Mouse (Mus musculus): ENCODE results near the gene Tob2. TPM values are rescaled to one million over a fixed set of nuclear protein-coding genes. Genes with fewer than 3 reads are reported as not detected.
A peak's percentile ranks its signal among the peaks of the same experiment; 100 is the strongest.

Tob2 gene
- polyA plus RNA-seq, 1 experiment from 2014 or later = 19.4 TPM

GRCm38 (mm10) chr15:81809550-81809949 lies 49.0 kb downstream of the Tob2 start:
- Histone ChIP-seq H3K27me3 (replicated peaks; ENCODE audit: control insufficient read depth, insufficient read depth, low read length) (no peaks in the 10 kb centered on the region), H3K4me3 (replicated peaks; ENCODE audit: low read length) (no peak overlapping the region), H3K36me3 (ENCODE audit: control insufficient read depth, insufficient read depth) (no peaks in the 10 kb centered on the region), H3K4me2 (ENCODE audit: low read length) (peak overlapping the region; percentile 81), H3K27ac (ENCODE audit: low read length) (peak overlapping the region; percentile 90), H3K9ac (replicated peaks; ENCODE audit: low read depth, low read length) (peak overlapping the region; percentile 62), H3K4me1 (replicated peaks; ENCODE audit: control insufficient read depth, insufficient read depth, low read length) (peaks cover 29% of the 10 kb centered on the region), H3K9me3 (ENCODE audit: control insufficient read depth, low read length) (no peaks in the 10 kb centered on the region)
- 52% methylated on average over 1 of the region's 1 CpGs for WGBS
- no peak for ATAC-seq

- WGBS = 79% methylated on average over 2 of the region's 2 CpGs
- no peak overlapping the region for H3K4me3 ChIP-seq (replicated peaks; ENCODE audit: low read length)
- ATAC-seq = no peak
- H3K9ac ChIP-seq (replicated peaks; ENCODE audit: low read depth, low read length) = no peak overlapping the region
- H3K4me2 ChIP-seq (ENCODE audit: low read length) = no peak overlapping the region
- H3K27ac ChIP-seq (ENCODE audit: low read length) = no peak overlapping the region
- no peaks in the 10 kb centered on the region for H3K9me3 ChIP-seq (ENCODE audit: control insufficient read depth, low read length)
- H3K36me3 ChIP-seq (ENCODE audit: control insufficient read depth, insufficient read depth) = no peaks in the 10 kb centered on the region
- no peaks in the 10 kb centered on the region for H3K27me3 ChIP-seq (replicated peaks; ENCODE audit: control insufficient read depth, insufficient read depth, low read length)
- H3K4me1 ChIP-seq (replicated peaks; ENCODE audit: control insufficient read depth, insufficient read depth, low read length) = peaks cover 29% of the 10 kb centered on the region
These were observed 49.8 kb downstream of the Tob2 start for GRCm38 (mm10) chr15:81808799-81809198.

- no peak for ATAC-seq
- H3K9me3 ChIP-seq (ENCODE audit: control insufficient read depth, low read length) = no peaks in the 10 kb centered on the region
- no peak overlapping the region for H3K4me2 ChIP-seq (ENCODE audit: low read length)
- no peak overlapping the region for H3K9ac ChIP-seq (replicated peaks; ENCODE audit: low read depth, low read length)
- no peaks in the 10 kb centered on the region for H3K36me3 ChIP-seq (ENCODE audit: control insufficient read depth, insufficient read depth)
- no peak overlapping the region for H3K27ac ChIP-seq (ENCODE audit: low read length)
- no peaks in the 10 kb centered on the region for H3K27me3 ChIP-seq (replicated peaks; ENCODE audit: control insufficient read depth, insufficient read depth, low read length)
- no peak overlapping the region for H3K4me3 ChIP-seq (replicated peaks; ENCODE audit: low read length)
- H3K4me1 ChIP-seq (replicated peaks; ENCODE audit: control insufficient read depth, insufficient read depth, low read length) = peaks cover 26% of the 10 kb centered on the region
- 82% methylated on average over 4 of the region's 4 CpGs for WGBS
These were observed 51.8 kb downstream of the Tob2 start for GRCm38 (mm10) chr15:81806621-81807404.

- Histone ChIP-seq H3K27ac (ENCODE audit: low read length) (no peak overlapping the region), H3K4me2 (ENCODE audit: low read length) (no peak overlapping the region), H3K4me3 (replicated peaks; ENCODE audit: low read length) (no peak overlapping the region), H3K27me3 (replicated peaks; ENCODE audit: control insufficient read depth, insufficient read depth, low read length) (no peaks in the 10 kb centered on the region), H3K36me3 (ENCODE audit: control insufficient read depth, insufficient read depth) (no peaks in the 10 kb centered on the region), H3K9ac (replicated peaks; ENCODE audit: low read depth, low read length) (no peak overlapping the region), H3K4me1 (replicated peaks; ENCODE audit: control insufficient read depth, insufficient read depth, low read length) (peaks cover 25% of the 10 kb centered on the region), H3K9me3 (ENCODE audit: control insufficient read depth, low read length) (no peaks in the 10 kb centered on the region)
- ATAC-seq = no peak
- 49% methylated on average over 6 of the region's 6 CpGs for WGBS
These were observed 53.0 kb downstream of the Tob2 start for GRCm38 (mm10) chr15:81805624-81806023.

- H3K4me3 ChIP-seq (replicated peaks; ENCODE audit: low read length) = no peak overlapping the region
- H3K27me3 ChIP-seq (replicated peaks; ENCODE audit: control insufficient read depth, insufficient read depth, low read length) = no peaks in the 10 kb centered on the region
- no peak for ATAC-seq
- no peak overlapping the region for H3K4me2 ChIP-seq (ENCODE audit: low read length)
- H3K4me1 ChIP-seq (replicated peaks; ENCODE audit: control insufficient read depth, insufficient read depth, low read length) = peaks cover 19% of the 10 kb centered on the region
- no peaks in the 10 kb centered on the region for H3K36me3 ChIP-seq (ENCODE audit: control insufficient read depth, insufficient read depth)
- H3K9me3 ChIP-seq (ENCODE audit: control insufficient read depth, low read length) = no peaks in the 10 kb centered on the region
- H3K9ac ChIP-seq (replicated peaks; ENCODE audit: low read depth, low read length) = no peak overlapping the region
- 85% methylated on average over 3 of the region's 3 CpGs for WGBS
- H3K27ac ChIP-seq (ENCODE audit: low read length) = no peak overlapping the region
These were observed 53.7 kb downstream of the Tob2 start for GRCm38 (mm10) chr15:81804883-81805282.

GRCm38 (mm10) chr15:81804172-81804571 lies 54.4 kb downstream of the Tob2 start:
- H3K27ac ChIP-seq (ENCODE audit: low read length) = no peak overlapping the region
- ATAC-seq = no peak
- no peaks in the 10 kb centered on the region for H3K36me3 ChIP-seq (ENCODE audit: control insufficient read depth, insufficient read depth)
- no peaks in the 10 kb centered on the region for H3K27me3 ChIP-seq (replicated peaks; ENCODE audit: control insufficient read depth, insufficient read depth, low read length)
- H3K4me1 ChIP-seq (replicated peaks; ENCODE audit: control insufficient read depth, insufficient read depth, low read length) = peaks cover 15% of the 10 kb centered on the region
- H3K4me2 ChIP-seq (ENCODE audit: low read length) = no peak overlapping the region
- 93% methylated on average over 1 of the region's 1 CpGs for WGBS
- no peak overlapping the region for H3K4me3 ChIP-seq (replicated peaks; ENCODE audit: low read length)
- no peaks in the 10 kb centered on the region for H3K9me3 ChIP-seq (ENCODE audit: control insufficient read depth, low read length)
- H3K9ac ChIP-seq (replicated peaks; ENCODE audit: low read depth, low read length) = no peak overlapping the region

GRCm38 (mm10) chr15:81803425-81803951 lies 55.1 kb downstream of the Tob2 start:
- H3K4me3 ChIP-seq (replicated peaks; ENCODE audit: low read length) = no peak overlapping the region
- H3K9ac ChIP-seq (replicated peaks; ENCODE audit: low read depth, low read length) = no peak overlapping the region
- H3K4me1 ChIP-seq (replicated peaks; ENCODE audit: control insufficient read depth, insufficient read depth, low read length) = peaks cover 15% of the 10 kb centered on the region
- ATAC-seq = no peak
- no peaks in the 10 kb centered on the region for H3K36me3 ChIP-seq (ENCODE audit: control insufficient read depth, insufficient read depth)
- H3K27ac ChIP-seq (ENCODE audit: low read length) = no peak overlapping the region
- 57% methylated on average over 4 of the region's 4 CpGs for WGBS
- no peaks in the 10 kb centered on the region for H3K9me3 ChIP-seq (ENCODE audit: control insufficient read depth, low read length)
- H3K4me2 ChIP-seq (ENCODE audit: low read length) = peak overlapping the region; percentile 59; the same call in 1 of the 2 replicates
- H3K27me3 ChIP-seq (replicated peaks; ENCODE audit: control insufficient read depth, insufficient read depth, low read length) = no peaks in the 10 kb centered on the region

- Histone ChIP-seq H3K36me3 (ENCODE audit: control insufficient read depth, insufficient read depth) (no peaks in the 10 kb centered on the region), H3K4me3 (replicated peaks; ENCODE audit: low read length) (peak overlapping the region; percentile 29), H3K9me3 (ENCODE audit: control insufficient read depth, low read length) (no peaks in the 10 kb centered on the region), H3K4me2 (ENCODE audit: low read length) (peak overlapping the region; percentile 59), H3K27me3 (replicated peaks; ENCODE audit: control insufficient read depth, insufficient read depth, low read length) (no peaks in the 10 kb centered on the region), H3K9ac (replicated peaks; ENCODE audit: low read depth, low read length) (peak overlapping the region; percentile 50), H3K27ac (ENCODE audit: low read length) (peak overlapping the region; percentile 17), H3K4me1 (replicated peaks; ENCODE audit: control insufficient read depth, insufficient read depth, low read length) (peaks cover 15% of the 10 kb centered on the region)
- 7% methylated on average over 8 of the region's 8 CpGs for WGBS
- ATAC-seq = peak; percentile 18
These were observed 55.6 kb downstream of the Tob2 start for GRCm38 (mm10) chr15:81802941-81803351.

GRCm38 (mm10) chr15:81802001-81802890 lies 56.4 kb downstream of the Tob2 start, which contains the start of gene Tef:
TSS of gene Tef (plus strand) at chr15:81802421.
- Histone ChIP-seq H3K4me1 (replicated peaks; ENCODE audit: control insufficient read depth, insufficient read depth, low read length) (peaks cover 15% of the 10 kb centered on the region), H3K4me3 (replicated peaks; ENCODE audit: low read length) (peak within 1 kb of the TSS; percentile 29), H3K9me3 (ENCODE audit: control insufficient read depth, low read length) (no peaks in the 10 kb centered on the region), H3K27me3 (replicated peaks; ENCODE audit: control insufficient read depth, insufficient read depth, low read length) (no peaks in the 10 kb centered on the region), H3K27ac (ENCODE audit: low read length) (peak within 1 kb of the TSS; percentile 31), H3K4me2 (ENCODE audit: low read length) (peak within 1 kb of the TSS; percentile 59), H3K9ac (replicated peaks; ENCODE audit: low read depth, low read length) (peak within 1 kb of the TSS; percentile 50), H3K36me3 (ENCODE audit: control insufficient read depth, insufficient read depth) (no peaks in the 10 kb centered on the region)
- WGBS = 21% methylated on average over 19 of the region's 19 CpGs
- peak; percentile 97 for ATAC-seq

Data from forebrain, embryonic 16.5 days (tissue).